Mouse (Mus musculus) heart, adult 2 months (tissue): ENCODE measurements around the gene Alkal2.

ENCODE experiments used
- CTCF ChIP-seq: fragments of 200-600 bp; IDR thresholded peaks from 2 replicates; pipeline ENCODE4 v1.8.1; 2022; ENCODE audit warnings: antibody characterized with exemption, mild to moderate bottlenecking, moderate library complexity
- EP300 ChIP-seq: fragments of 200-500 bp; IDR thresholded peaks from 2 replicates; pipeline ENCODE4 v1.6.1; 2011; ENCODE audit warnings: low read depth, low read length, control low read depth; ENCODE audit not compliant: insufficient read depth
- POLR2A ChIP-seq: fragments of 200-500 bp; IDR thresholded peaks from 2 replicates; pipeline ENCODE4 v1.6.1; 2011; ENCODE audit warnings: mild to moderate bottlenecking, low read depth, low read length, control low read depth; ENCODE audit not compliant: insufficient read depth

GRCm38 (mm10) chr12:30865781-30866180, 18.3 kb upstream of the Alkal2 start:
- TF ChIP-seq POLR2A (no peak), CTCF (no peak), EP300 (no peak)
